Mouse (Mus musculus) myocyte (in vitro differentiated cells): ENCODE measurements around the gene Relt. TPM values are rescaled to one million over a fixed set of nuclear protein-coding genes. Genes with fewer than 3 reads are reported as not detected.

ENCODE experiments used
- H3K27me3 ChIP-seq: one replicate; pipeline ENCODE4 v1.6.1; 2011; ENCODE audit not compliant: control insufficient read depth, insufficient read depth, insufficient read length
- H3K36me3 ChIP-seq: one replicate; pipeline ENCODE4 v1.6.1; 2011; ENCODE audit not compliant: control insufficient read depth, insufficient read depth
- H3K4me2 ChIP-seq: one replicate; pipeline ENCODE4 v1.6.1; 2011; ENCODE audit warnings: low read depth, control low read depth
- H3K4me3 ChIP-seq: one replicate; pipeline ENCODE4 v1.5.1; 2011; ENCODE audit warnings: mild to moderate bottlenecking, control low read depth, moderate library complexity
- H3K79me2 ChIP-seq: one replicate; pipeline ENCODE4 v1.6.1; 2011; ENCODE audit not compliant: control insufficient read depth, insufficient read depth
- H3ac ChIP-seq: one replicate; pipeline ENCODE4 v1.6.1; 2011; ENCODE audit not compliant: control insufficient read depth, insufficient read length
- CEBPB ChIP-seq: IDR thresholded peaks from 2 replicates; pipeline ENCODE4 v1.6.1; 2011; ENCODE audit warnings: mild to moderate bottlenecking, moderate library complexity; ENCODE audit not compliant: poor library complexity, insufficient read depth, severe bottlenecking
- E2F4 ChIP-seq: IDR thresholded peaks from one replicate; pipeline ENCODE4 v1.6.1; 2011; ENCODE audit warnings: mild to moderate bottlenecking, control low read depth, moderate library complexity; ENCODE audit not compliant: insufficient read depth
- MAX ChIP-seq: IDR thresholded peaks from one replicate; pipeline ENCODE4 v1.6.1; 2011; ENCODE audit warnings: low read depth, mild to moderate bottlenecking, control low read depth
- MYOD1 ChIP-seq, 3 experiments: IDR thresholded peaks; one replicate each; pipeline ENCODE4 v1.6.1; 2011; ENCODE audit warnings: control low read depth in 2 of 3, low read depth in 2 of 3, mild to moderate bottlenecking in 2 of 3, moderate library complexity in 1 of 3; ENCODE audit not compliant: insufficient read length in 2 of 3, control insufficient read depth in 1 of 3
- MYOG ChIP-seq, 3 experiments: IDR thresholded peaks; one replicate each; pipeline ENCODE4 v1.6.1; 2011; ENCODE audit warnings: control low read depth in 2 of 3, low read depth in 2 of 3, mild to moderate bottlenecking in 2 of 3; ENCODE audit not compliant: insufficient read length in 2 of 3, control insufficient read depth in 1 of 3, insufficient read depth in 1 of 3
- POLR2A ChIP-seq: IDR thresholded peaks from one replicate; pipeline ENCODE4 v1.6.1; 2011; ENCODE audit warnings: low read depth, mild to moderate bottlenecking, control low read depth, moderate library complexity; ENCODE audit not compliant: insufficient read length
- POLR2AphosphoS2 ChIP-seq: IDR thresholded peaks from one replicate; pipeline ENCODE4 v1.6.1; 2011; ENCODE audit warnings: low read depth, control low read depth; ENCODE audit not compliant: insufficient read length
- REST ChIP-seq: IDR thresholded peaks from one replicate; pipeline ENCODE4 v1.6.1; 2011; ENCODE audit warnings: mild to moderate bottlenecking, control low read depth, moderate library complexity; ENCODE audit not compliant: insufficient read depth, insufficient read length
- SRF ChIP-seq: IDR thresholded peaks from one replicate; pipeline ENCODE4 v1.6.1; 2011; ENCODE audit warnings: low read depth; ENCODE audit not compliant: control insufficient read depth, insufficient read length
- TCF12 ChIP-seq: IDR thresholded peaks from one replicate; pipeline ENCODE4 v1.6.1; 2011; ENCODE audit warnings: mild to moderate bottlenecking, control low read depth; ENCODE audit not compliant: poor library complexity, insufficient read depth, severe bottlenecking
- TCF3 ChIP-seq: IDR thresholded peaks from one replicate; pipeline ENCODE4 v1.6.1; 2011; ENCODE audit warnings: low read depth, control low read depth; ENCODE audit not compliant: insufficient read length
- USF1 ChIP-seq: IDR thresholded peaks from one replicate; pipeline ENCODE4 v1.6.1; 2011; ENCODE audit warnings: low read depth, mild to moderate bottlenecking, control low read depth, moderate library complexity
- polyA plus RNA-seq: library from polyadenylated mRNA; unstranded; fragments of >200 nt; fragmentation: generic; extraction: Trizol; gene quantifications from one replicate; pipeline ENCODE4 v1.2.1, GENCODE M21; 2012; ENCODE audit warnings: missing spikeins

The Relt gene
- polyA plus RNA-seq, 1 experiment = 6.5 TPM

DNA sequence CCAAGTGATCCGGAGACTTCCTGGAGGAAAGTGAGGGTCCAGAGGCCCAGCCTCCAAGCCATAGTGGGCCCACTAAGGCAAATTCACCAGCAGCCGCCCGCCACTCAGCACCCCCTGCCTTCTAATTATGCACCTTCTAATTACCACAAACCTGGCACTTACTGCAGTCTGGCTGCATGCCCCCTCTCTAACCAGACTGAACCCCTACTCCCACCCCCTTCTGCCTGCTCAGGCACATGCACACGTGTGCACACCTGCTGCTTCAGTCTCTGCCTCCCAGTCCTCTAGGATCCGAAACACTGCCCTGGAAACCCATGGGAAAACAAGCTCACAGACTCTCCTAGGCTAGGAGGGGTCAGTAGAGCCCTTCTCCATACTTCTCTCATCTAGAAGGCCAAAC, 8.4 kb downstream of the Relt start:
- no peaks in the 10 kb centered on the region for H3K27me3 ChIP-seq
- no peak for TF ChIP-seq E2F4
- TF ChIP-seq MYOD1 (IDR thresholded peaks at IDR 0.05; ENCODE audit: control insufficient read depth in 1 of 3, insufficient read length in 2 of 3, low read depth in 2 of 3) = no peak
- TF ChIP-seq SRF = no peak
- TF ChIP-seq MYOG (IDR thresholded peaks at IDR 0.05; ENCODE audit: control insufficient read depth in 1 of 3, insufficient read depth in 1 of 3, insufficient read length in 2 of 3, low read depth in 2 of 3) = no peak
- no peak for TF ChIP-seq CEBPB
- TF ChIP-seq REST = no peak
- TF ChIP-seq MAX = no peak
- TF ChIP-seq USF1 = no peak
- TF ChIP-seq TCF3 = no peak
- TF ChIP-seq TCF12 = no peak
- TF ChIP-seq POLR2A = no peak
- no peak for TF ChIP-seq POLR2AphosphoS2
- no peaks in the 10 kb centered on the region for H3K79me2 ChIP-seq
- H3K4me2 ChIP-seq = no peak overlapping the region
- no peaks in the 10 kb centered on the region for H3K36me3 ChIP-seq
- H3ac ChIP-seq = no peak overlapping the region
- H3K4me3 ChIP-seq = no peak overlapping the region

DNA sequence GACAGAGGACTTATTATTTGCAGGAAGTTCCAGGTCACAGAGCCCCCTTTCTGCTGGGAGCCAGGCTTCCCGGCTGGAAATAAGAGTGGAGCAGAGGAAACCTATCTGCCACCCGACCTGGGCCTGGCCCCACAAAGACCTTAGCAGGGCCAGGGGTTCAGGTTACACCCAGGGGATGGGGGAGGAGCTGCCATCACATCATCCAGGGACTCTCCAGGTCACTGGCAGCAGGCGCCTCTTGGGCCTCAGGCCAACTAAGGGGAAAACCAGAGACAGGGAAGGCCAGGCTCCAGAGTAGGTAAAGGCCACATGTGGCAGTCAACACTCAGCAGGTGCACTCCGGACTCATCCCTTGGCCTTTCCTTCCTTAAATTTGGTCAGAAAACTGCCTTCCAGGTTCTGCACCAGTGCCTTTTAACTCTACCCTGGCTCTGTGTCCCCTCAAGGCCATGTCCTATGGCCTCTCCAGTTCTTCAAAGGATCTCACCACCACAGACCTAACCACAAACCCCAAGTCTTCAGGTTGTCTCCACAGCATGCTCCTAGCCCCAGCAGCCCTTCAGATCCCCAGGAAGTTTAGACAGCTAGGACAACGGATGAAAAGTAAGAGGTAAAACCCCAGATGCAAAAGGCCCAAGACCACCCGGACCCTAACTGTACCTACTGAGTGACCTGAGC, 9.0 kb downstream of the Relt start:
- Histone ChIP-seq H3K4me2 (no peak overlapping the region), H3K4me3 (no peak overlapping the region), H3K79me2 (no peaks in the 10 kb centered on the region), H3K27me3 (no peaks in the 10 kb centered on the region), H3K36me3 (no peaks in the 10 kb centered on the region), H3ac (no peak overlapping the region)
- TF ChIP-seq E2F4 (no peak), MYOD1 (IDR thresholded peaks at IDR 0.05; ENCODE audit: control insufficient read depth in 1 of 3, insufficient read length in 2 of 3, low read depth in 2 of 3) (no peak), MYOG (IDR thresholded peaks at IDR 0.05; ENCODE audit: control insufficient read depth in 1 of 3, insufficient read depth in 1 of 3, insufficient read length in 2 of 3, low read depth in 2 of 3) (no peak), POLR2AphosphoS2 (no peak), TCF3 (no peak), USF1 (no peak), CEBPB (no peak), REST (no peak), MAX (no peak), TCF12 (no peak), POLR2A (no peak)

DNA sequence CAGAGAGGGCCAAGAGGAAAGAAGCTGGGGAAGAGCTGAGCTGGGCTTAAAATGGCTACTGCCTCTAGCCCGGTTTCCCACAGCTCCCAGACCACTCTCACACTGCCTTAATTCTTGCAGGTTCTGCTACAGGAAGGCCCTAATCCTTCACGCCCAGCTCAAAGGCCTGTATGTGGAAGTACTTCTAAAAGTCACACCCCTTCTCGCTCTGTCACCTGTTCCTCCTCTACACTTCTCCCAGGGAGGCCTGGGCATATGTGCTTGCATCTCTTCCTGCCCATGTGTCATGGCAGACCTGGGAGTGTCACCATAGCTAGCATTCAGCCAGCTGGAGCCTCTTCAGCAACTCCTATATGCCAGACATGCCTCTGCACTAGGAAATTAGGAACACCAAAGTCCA, 9.8 kb downstream of the Relt start:
- no peaks in the 10 kb centered on the region for H3K27me3 ChIP-seq
- H3K4me3 ChIP-seq = no peak overlapping the region
- no peak for TF ChIP-seq MYOD1 (IDR thresholded peaks at IDR 0.05; ENCODE audit: control insufficient read depth in 1 of 3, insufficient read length in 2 of 3, low read depth in 2 of 3)
- no peak for TF ChIP-seq TCF12
- TF ChIP-seq SRF = no peak
- TF ChIP-seq E2F4 = no peak
- TF ChIP-seq POLR2AphosphoS2 = no peak
- no peak for TF ChIP-seq MAX
- TF ChIP-seq TCF3 = no peak
- TF ChIP-seq POLR2A = no peak
- no peak for TF ChIP-seq MYOG (IDR thresholded peaks at IDR 0.05; ENCODE audit: control insufficient read depth in 1 of 3, insufficient read depth in 1 of 3, insufficient read length in 2 of 3, low read depth in 2 of 3)
- no peak for TF ChIP-seq USF1
- no peak for TF ChIP-seq CEBPB
- no peak for TF ChIP-seq REST
- no peak overlapping the region for H3K4me2 ChIP-seq
- no peak overlapping the region for H3ac ChIP-seq
- H3K79me2 ChIP-seq = no peaks in the 10 kb centered on the region
- no peaks in the 10 kb centered on the region for H3K36me3 ChIP-seq

DNA sequence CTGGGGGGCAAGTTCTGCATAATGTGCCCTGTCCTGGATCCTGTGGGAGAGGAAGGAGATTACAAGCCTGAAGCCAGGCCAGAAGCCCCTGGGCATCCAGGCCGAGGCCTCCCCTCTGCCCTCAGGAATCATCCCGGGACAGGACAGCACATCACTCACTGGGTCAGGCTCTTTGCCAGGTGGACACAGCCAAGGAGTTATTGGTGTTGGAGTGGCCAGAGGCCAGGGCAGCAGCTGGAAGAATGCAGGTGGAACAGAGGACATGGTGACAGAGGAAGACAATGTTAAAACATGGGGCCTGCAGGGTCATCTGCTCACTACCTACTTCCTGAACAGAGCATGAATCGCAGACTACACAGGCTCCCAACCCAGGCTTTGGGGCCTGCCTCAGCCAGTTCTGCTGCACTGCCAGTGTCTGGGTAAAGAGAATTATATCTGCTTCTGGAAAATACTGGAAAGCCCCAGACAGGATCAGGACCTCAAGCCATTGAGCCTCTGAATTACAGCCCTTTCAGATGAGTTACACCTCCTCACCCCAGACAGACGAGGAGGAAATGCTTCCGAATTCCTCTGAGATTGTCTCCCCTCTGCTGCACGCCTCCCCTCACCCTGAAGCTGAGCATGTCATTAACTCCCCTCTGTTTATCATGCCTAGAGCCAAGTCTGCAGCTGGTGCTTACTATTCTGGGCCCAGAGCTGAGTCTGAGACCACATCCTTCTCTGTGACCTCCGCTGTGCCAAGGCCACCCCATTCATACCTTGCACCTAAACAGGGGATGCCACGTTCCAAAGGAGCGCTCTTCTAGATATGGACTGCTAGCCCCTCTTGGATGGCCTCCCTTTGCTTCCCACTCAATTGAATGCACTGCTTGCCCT, 11.5 kb downstream of the Relt start:
- no peak for TF ChIP-seq POLR2A
- no peak for TF ChIP-seq MYOG (IDR thresholded peaks at IDR 0.05; ENCODE audit: control insufficient read depth in 1 of 3, insufficient read depth in 1 of 3, insufficient read length in 2 of 3, low read depth in 2 of 3)
- TF ChIP-seq SRF = no peak
- no peak for TF ChIP-seq TCF12
- TF ChIP-seq TCF3 = no peak
- no peak for TF ChIP-seq USF1
- no peak for TF ChIP-seq REST
- no peak for TF ChIP-seq POLR2AphosphoS2
- no peak for TF ChIP-seq E2F4
- TF ChIP-seq MAX = no peak

More for the DNA sequence above, 11.5 kb downstream of the Relt start:
- no peak overlapping the region for H3ac ChIP-seq
- no peaks in the 10 kb centered on the region for H3K79me2 ChIP-seq
- H3K36me3 ChIP-seq = no peaks in the 10 kb centered on the region
- no peak overlapping the region for H3K4me3 ChIP-seq
- no peaks in the 10 kb centered on the region for H3K27me3 ChIP-seq
- no peak overlapping the region for H3K4me2 ChIP-seq
